Mouse (Mus musculus) spleen, postnatal 0 days (tissue): ENCODE results near the gene Ak7. TPM values are rescaled to one million over a fixed set of nuclear protein-coding genes. Genes with fewer than 3 reads are reported as not detected.

Experiments
- polyA plus RNA-seq: library from polyadenylated mRNA; unstranded; fragments of >200 nt; fragmentation: Nextera tagmentation; extraction: Ambion mirVana; gene quantifications from 2 replicates; pipeline ENCODE4 v1.2.1, GENCODE M21; 2015

Ak7 gene
- 0.05 and 0.18 TPM in 2 replicates for polyA plus RNA-seq

DNA sequence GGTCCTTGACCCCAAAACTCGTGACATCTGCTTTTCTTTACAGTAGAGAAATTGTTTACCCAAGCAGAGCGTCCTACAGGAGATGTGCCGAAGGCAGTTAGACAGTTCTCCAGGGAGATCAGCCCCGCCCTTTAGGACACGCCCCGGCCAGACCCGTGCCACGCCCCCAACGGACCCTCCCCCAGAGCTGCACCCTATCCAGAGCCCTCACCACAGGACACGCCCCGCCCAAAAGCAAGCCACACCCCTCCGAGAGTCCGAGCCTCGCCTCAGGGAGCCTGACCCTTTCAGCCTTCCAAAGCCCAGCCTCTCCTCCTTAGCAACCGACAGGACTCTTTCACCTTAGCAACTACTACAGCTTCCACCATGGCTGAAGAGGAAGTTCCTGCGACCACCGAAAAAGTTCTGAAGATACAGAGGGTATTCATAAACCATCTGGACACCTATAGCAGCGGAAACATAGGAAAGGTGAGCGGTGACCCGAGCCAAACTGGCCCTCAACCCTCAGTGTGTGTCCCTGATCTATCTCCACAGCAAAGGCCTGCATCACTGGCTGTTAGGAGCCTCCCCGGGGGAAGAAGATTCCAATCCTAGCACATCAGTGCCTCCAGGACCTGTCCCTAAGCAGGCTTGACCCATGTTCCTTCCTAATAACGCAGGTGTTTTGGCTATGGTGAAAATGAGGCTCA is at the start of gene Ak7:
Gene Ak7 (plus strand): TSS at position 178 of the 689 bp plus-strand sequence.

DNA sequence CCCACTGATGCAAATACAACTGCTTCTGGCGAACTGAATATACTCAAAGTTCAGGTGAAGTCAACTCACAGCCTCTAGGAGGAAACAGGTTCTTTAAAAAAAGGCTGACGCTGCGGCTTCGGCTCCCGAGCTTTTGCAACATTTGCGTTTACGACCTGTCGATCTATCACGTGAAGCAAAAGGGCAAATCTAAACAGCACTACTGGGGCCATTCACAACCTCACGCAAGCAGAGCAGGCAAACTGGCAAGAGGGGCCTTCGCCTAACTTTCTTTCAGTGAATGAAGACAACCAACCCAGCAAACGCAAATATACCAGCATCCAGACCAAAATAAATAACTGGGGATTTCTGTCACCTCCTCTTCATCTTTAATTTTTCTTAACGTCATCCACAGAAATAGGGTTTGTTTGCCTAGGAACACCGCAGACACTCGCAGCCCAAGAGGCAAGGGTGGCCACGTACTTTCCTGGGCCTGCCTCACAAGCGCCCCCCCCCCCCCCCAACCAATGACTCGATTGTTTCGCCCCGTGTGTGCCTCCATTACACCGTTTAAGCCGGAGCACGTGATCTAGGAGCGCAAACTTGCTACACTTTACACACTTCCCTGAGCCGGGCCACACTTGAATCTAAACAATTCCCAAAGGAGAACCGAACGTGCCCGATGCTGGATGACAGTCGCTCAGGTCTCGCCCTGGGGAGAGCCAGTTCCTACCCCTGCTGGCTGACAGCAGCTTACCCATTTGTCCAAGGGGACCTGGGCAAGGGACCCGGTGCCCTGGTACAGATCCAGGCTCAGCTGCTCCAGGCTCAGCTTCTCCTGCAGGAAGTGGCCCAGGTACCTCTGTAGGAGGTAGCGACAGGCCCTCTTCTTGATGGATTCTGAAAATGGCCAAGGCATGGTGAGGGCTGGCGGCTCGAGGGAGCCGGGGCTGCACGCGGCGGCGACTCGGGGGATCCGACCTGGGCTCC is 21.6 kb upstream of the Ak7 start, which contains the start of gene Gskip:
Gene Gskip (plus strand): TSS at position 897 of the 969 bp plus-strand sequence.

DNA sequence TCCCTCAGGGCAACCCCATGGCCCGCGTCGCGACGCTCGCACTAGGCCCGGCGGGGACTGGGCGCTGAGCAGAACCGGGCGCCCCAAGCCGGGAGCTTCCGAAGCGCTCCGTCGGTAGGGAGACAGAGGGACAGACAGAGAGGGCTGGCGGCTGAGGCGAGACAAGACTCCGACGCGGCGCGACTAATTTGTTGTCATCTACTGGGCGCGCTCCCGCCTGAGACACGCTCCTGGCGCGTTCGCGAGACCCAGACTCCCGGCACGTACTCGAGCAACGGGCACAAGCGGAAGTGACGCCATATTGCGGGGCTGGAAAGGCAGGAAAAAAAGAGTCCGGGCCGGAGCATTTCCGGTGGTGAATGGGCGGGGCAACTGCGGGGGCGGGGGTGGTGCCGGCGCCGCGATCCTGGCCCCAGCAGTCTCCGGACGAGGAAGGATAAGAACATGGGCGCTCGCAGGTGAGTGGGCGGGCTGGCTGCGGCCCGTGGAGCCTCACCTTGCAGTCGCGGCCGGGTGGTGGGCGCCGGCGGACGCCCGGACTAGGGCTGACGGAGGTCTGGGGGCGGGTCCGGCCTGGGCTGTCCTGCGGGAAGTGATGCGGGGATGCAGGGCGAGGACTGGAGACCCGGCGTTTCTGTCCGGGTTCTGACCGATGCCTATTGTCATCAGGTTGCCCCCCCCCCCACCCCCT is 20.6 kb upstream of the Ak7 start, which contains the start of gene Atg2b:
Gene Atg2b (minus strand): TSS at position 211 of the 691 bp plus-strand sequence.

DNA sequence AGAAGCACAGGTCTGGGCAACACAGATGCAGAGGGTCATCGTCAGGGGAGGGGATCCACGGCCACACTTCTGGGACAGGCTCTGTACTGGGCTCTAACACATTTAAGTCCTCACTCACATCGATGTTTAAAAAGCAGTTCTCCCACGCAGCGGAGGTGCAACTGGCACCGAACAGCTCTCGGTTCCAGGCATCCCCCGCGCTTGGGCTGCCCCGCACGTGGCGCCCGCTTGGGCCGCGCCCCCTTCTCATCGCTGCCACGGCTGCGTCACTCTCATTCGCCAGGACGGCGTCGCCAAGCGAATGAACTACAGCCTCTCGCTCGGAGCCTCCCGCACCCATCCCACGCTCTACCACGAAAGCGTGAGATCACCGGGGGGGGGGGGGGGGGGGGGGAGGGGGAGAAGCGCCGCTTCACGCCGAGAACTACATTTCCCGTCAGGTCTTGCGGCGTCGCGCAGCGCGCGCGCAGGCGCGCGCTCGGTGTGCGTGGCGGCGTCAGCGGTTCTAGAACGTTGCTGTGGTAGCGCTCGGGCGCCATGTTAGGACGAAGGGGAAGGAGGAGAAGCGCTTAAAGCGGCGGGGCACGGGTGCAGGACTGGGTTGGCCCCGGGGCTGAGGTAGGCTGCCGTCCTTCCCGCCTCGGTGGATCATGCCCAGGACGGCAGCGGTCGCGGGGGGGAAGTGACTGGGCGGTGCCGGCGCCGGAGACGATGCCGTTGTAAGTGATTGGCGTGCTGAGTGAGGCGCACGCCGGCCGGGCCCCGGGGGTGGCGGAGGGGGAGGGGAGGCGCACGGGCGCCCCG is 78.6 kb downstream of the Ak7 start, which contains the start of gene Papola:
Gene Papola (plus strand): TSS at position 499 of the 804 bp plus-strand sequence.

Other genes starting within 250 kb of the Ak7 start
- gene Bdkrb2, start 142.8 kb upstream of the Ak7 start, polyA plus RNA-seq = 0.13 and 0.33 TPM in 2 replicates
- gene Bdkrb1, start 102.9 kb upstream of the Ak7 start, polyA plus RNA-seq = 0.12 and 0.24 TPM in 2 replicates
- gene Gskip, start 21.1 kb upstream of the Ak7 start, polyA plus RNA-seq = 18.3 and 20.0 TPM in 2 replicates
- 9.5 and 9.9 TPM in 2 replicates for gene Atg2b, start 20.8 kb upstream of the Ak7 start, polyA plus RNA-seq
- 112 and 117 TPM in 2 replicates for gene Papola, start 78.7 kb downstream of the Ak7 start, polyA plus RNA-seq